Mouse (Mus musculus) brain, adult 2 months (tissue): ENCODE measurements around the gene Slc38a4.

Source experiments
- DNase-seq: peaks from one replicate; pipeline ENCODE4 v3.0.0; 2011; ENCODE audit warnings: low read depth, low spot score

Gene Slc38a4

GRCm38 (mm10) chr15:97055794-97056193, at the start of gene Slc38a4:
TSS of gene Slc38a4 (minus strand) at chr15:97055956.
- DNase-seq, result no peak

GRCm38 (mm10) chr15:97104889-97105391, 49.2 kb upstream of the Slc38a4 start:
- no peak for DNase-seq

DNA sequence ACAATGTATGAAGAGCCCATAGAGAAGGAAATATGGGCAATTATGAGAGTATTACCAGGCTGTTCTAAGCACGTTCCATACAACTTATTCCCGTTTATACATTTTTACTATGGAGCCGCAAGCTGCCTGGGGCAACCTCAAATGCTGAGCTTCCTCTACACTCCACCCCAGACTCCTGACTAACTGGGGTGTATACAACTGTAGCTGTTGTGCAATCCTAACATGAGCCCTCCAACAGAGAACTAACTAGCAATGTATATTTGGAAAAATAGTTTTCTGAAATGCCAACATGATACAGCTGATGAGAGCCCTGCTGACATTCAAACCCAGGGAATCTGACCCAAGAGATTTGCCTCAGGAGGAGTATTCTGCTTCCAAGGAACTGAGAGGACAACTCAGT, 48.3 kb upstream of the Slc38a4 start:
- DNase-seq, result no peak

DNA sequence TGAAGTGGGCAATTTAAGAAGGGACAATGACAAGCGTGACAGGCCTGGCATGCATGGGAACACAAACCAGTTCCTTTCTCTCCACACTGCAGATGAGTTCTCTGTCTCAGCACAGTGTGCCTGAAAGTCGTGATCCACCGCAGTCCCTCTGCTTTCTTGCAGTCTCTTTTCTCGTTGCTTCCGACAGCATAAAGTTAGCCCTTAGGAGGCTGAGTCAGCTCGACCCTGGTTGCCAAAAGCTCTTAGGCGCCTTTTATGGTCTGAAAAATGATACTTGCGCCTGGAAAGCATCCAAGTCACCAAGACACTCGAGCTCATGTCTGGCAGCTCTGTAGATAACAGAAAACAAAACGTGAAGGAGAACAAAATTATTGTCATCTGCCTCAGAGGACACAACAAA, 47.1 kb upstream of the Slc38a4 start:
- peak; percentile 12 for DNase-seq

GRCm38 (mm10) chr15:97102181-97102580, 46.4 kb upstream of the Slc38a4 start:
- DNase-seq, result no peak

DNA sequence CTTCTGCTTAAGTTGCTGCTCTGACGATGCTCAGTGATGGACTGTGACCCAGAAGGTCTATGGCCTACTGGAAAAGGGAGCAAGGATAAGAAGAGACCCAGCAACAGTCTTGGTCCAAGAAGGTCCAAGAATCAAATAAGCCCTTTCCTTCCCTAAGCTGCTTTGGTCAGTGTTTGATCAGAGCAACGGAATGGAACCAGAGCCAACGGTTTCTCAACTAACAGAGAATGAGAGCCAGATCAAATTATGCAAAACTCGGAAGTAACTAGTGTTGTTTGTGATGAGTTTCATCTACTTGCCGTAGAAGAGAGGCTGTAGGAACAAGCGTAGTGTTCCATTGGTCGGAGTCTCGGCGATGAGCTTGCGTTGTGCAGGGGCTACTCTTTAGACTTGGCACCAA, 43.3 kb upstream of the Slc38a4 start:
- no peak for DNase-seq

DNA sequence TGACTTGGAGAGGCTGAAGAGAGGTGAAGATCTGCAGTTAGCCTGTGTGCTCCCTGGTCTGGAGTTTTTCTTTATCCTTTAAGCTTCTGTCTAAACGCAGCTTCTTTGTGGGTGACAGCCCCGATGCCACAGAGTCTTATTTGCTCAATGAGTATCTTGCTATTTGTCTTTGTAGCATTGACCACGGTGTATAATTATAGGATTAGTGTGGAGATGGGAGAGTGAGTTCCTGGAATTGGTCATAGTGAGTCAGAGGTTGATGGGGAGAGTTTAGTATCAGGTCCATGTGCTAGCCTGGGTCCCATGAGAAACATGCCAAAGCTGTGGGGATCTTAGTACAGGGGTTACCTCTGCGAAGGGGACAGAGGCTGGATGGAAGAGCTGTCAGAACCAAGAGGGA, 41.8 kb upstream of the Slc38a4 start:
- DNase-seq, result no peak

DNA sequence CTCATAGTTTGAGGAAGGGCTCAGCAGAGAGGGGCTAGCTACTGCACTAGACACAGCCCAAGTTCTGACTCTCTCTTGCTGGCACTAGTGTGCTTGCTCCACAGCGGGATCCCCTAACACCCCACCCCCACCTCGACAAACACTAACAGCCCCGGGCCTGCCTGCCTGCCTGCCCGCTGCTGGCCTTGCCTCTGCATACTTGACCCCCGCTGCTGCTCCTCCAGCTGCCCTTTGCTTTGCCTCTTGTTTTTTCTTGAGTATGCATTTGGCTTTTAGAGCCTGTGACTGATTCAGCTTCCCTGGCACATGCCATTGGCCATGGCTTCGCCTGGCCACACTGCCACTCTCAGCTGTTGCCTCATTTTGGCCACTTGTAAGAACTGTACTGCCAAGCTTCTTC, 33.8 kb upstream of the Slc38a4 start:
- DNase-seq, result no peak

- DNase-seq, result peak; percentile 14
Observed at GRCm38 (mm10) chr15:97085833-97086232, 30.1 kb upstream of the Slc38a4 start.

- no peak for DNase-seq
Observed at GRCm38 (mm10) chr15:97077665-97078064, 21.9 kb upstream of the Slc38a4 start.

GRCm38 (mm10) chr15:97076092-97076491, 20.3 kb upstream of the Slc38a4 start:
- no peak for DNase-seq

DNA sequence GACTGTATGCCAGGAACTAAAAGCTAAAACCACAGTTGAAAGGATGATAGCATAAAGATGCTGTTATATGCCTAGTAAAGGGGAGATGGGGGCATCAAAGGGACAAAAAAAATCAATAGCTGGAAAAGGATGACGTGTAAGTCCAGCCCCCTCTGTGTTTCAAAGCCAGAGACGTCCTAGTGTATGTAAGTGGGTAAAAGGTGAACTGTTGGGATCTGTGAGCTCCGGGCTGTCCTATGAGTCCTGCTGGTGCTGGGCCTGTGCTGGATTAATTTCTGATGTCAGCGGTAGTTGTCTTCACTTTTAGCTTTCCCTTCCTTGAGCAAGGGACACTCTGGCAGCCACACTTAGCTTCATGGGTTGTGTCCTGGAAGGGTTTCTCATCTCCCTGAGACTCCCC, 19.5 kb upstream of the Slc38a4 start:
- no peak for DNase-seq

- no peak for DNase-seq
Observed at GRCm38 (mm10) chr15:97072859-97073826, 17.4 kb upstream of the Slc38a4 start.

DNA sequence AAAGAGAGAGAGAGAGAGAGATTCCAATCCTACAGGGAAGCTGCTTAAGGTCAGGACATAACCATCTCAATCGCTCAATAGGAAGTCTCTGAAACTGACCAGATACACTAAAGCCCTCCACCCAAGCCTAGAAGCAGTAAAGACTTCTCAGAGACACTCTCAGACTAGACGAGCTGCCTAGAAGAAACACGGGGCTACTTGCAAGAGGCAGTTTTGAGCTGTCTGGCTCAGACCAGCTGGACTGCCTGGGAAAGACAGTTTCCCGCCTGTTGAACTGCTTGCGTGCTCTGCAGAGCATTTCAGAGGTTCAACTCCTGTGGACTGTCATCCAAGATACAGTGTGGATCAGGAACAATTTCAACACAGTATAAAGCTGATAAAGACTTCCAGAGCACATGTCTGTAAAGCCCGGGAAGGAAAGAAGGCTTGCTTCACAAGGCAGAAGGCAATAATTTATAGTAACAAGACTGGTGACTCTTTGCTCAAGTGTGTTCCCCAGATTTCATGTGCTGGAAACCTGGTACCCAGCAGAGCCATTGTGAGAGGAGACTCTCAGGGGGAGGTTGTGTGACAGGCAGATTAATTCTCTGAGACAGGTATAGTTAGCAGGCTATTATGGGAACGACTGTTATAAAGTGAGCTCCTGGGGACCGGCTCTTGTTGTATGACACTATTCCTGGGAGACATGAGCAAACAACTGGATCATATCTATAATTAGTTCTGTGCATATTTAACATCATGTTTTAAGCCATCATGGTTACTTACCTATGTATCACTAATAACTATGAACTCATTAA, 11.8 kb upstream of the Slc38a4 start:
- no peak for DNase-seq

- no peak for DNase-seq
Observed at GRCm38 (mm10) chr15:97066937-97067336, 11.2 kb upstream of the Slc38a4 start.

GRCm38 (mm10) chr15:97063211-97063610, 7.5 kb upstream of the Slc38a4 start:
- no peak for DNase-seq

- no peak for DNase-seq
Observed at GRCm38 (mm10) chr15:97060973-97061372, 5.2 kb upstream of the Slc38a4 start.

DNA sequence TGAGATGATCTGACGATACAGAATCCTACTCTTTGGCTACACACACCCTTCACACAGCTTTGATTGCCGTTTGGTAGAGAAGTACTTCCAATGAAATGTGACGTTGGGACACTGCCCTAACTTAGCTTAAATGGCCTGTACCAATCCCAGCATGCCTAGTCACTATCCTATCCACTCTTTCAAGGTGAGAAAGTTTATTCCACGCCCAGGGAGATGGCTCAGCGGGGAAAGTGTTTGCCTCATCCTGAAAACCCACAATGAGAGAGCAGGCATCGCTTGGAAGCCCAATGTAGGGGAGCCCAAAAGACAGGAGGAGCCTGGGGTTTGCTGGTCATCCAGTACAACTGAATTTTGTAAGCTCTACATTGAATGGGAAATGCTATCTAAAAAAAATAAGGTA, 4.8 kb upstream of the Slc38a4 start:
- no peak for DNase-seq

- no peak for DNase-seq
Observed at GRCm38 (mm10) chr15:97060102-97060501, 4.3 kb upstream of the Slc38a4 start.

- no peak for DNase-seq
Observed at GRCm38 (mm10) chr15:97059071-97060041, 3.6 kb upstream of the Slc38a4 start.
